Mouse (Mus musculus): ENCODE results near the gene Ttc39b.
A peak's percentile ranks its signal among the peaks of the same experiment; 100 is the strongest.

Ttc39b gene

GRCm38 (mm10) chr4:83228073-83228472, 96.0 kb downstream of the Ttc39b start:
- peak; percentile 73 for DNase-seq

GRCm38 (mm10) chr4:83225633-83226360, 98.3 kb downstream of the Ttc39b start:
- peak; percentile 43 for DNase-seq

GRCm38 (mm10) chr4:83224242-83224641, 99.8 kb downstream of the Ttc39b start:
- peak; percentile 6 for DNase-seq

- peak; percentile 30 for DNase-seq
Measured at GRCm38 (mm10) chr4:83223197-83223596, 100.9 kb downstream of the Ttc39b start.

DNA sequence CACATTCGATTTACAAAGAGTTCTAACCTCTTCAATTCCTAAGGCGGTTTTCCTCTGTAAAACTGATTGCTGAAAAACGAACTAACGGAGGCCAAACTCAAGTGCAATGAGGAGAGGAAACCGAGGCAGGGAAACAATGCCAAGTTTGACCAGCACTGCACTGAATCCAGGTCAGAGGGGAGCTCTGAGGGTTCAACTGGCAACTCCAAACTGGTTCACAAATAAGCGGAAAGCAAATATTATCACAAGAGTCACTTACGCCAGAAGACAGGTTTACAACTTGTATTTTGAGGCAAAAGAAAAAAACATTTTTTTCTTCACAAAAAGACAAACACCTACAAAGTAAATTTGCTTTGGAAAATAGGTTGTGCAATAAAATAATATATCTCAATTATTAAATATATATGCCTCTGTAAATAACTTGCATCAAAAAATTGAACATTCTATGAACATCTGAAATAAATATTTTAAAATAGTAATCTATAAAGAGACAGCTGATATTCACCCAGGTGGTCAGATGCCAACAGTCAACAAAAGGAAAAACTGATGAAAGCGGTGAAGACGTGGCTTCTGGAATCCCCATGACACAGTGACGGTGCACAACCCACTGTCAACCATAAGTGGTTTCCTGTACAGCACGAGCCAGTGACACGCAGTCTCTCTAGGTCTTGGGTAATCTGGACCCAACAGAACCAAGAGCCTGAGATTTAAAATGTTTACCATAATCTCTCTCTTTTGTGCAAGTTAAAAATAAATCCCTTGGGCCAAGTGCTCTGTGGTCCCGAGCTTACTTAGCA, 103.1 kb downstream of the Ttc39b start:
- DNase-seq, result peak; percentile 19

GRCm38 (mm10) chr4:83219253-83219652, 104.8 kb downstream of the Ttc39b start:
- no peak for DNase-seq

DNA sequence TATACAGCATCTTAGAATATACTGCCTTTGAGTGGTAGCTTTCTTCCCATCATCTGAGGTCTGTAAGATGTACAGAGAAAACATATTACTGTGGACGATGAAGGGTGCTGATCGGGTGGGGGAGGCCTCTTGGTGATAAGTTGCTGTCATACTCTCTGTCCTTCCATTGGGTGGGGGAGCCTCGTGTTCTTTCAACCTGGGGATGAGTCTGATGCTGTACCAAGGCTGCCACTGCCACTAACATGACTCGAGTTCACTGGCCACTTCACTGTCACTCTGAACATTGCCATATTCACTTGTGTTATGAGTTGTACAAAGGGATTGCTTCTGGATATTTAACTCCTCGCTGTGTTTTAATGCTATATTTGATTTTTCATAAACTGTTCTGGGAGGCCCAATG, 106.9 kb downstream of the Ttc39b start:
- peak; percentile 43 for DNase-seq

DNA sequence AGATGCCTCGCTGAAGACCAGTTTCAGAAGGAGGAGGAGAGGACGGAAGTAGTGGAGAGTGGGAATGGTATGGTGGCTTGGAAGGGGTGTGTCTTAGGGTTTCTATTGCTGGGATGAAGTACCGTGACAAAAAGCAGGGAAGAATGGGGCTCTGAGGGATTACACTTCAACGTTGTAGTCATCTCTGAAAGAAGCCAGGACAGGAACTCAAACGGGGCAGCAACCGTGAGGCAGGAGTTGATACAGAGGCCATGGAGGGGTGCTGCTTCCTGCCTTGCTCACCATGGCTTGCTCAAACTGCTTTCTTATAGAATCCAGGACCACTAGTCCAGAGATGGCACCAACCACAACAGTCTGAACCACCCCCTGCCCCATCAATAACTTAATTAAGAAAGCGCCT, 107.7 kb downstream of the Ttc39b start:
- DNase-seq, result peak; percentile 63

GRCm38 (mm10) chr4:83215776-83216175, 108.3 kb downstream of the Ttc39b start:
- peak; percentile 63 for DNase-seq

DNA sequence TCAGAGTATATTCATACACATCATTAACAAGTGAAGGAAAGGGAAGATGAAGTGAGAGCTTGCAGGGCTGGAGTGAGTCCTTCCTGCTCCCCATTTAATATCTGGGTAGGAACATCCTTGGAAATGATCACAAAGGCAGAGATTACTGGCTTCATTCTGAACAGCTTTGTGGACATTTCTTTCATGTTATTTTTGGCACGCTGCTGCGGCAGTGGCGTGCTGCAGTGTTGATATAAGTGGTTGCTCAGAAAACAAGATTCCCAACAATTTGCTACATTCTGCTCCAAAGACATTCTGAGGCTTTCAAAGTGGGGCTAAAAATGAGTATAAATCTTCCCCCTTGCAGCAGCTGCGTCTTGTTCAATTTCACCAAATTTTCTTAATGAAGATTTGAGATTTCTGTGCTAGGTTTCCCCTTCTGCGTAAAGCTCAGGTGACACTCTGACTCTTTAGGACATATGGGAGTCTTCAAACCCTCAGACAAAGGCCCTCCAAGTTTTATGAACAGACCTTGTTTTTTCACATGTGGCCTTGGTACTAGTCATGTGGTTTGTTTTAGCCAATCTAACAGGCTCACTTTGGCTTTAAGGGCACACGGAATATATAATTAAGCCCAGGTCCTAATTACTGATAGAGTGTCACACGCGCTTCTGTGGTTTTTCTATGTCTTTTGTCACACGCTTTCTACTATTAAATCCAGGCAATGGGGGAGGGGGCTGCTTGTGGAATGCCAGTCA, 109.1 kb downstream of the Ttc39b start:
- DNase-seq, result peak; percentile 87

DNA sequence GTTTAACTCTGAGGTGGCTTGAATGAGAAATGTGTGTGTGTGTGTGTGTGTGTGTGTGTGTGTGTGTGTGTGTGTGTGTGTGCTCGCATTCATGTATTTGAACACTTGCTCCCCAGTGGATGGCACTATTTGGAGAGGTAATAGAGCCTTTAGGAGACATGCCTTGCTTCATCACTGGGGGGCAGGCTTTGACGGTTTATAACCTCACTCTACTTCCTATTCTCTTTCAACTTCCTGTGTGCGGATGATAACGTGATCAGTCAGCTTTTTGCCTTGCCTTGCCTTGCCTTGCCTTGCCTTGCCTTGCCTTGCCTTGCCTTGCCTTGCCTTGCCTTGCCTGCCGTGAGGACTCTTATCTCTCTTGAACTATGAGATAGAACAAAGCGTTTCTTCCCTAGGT, 110.3 kb downstream of the Ttc39b start:
- no peak for DNase-seq

GRCm38 (mm10) chr4:83211709-83212108, 112.3 kb downstream of the Ttc39b start:
- no peak for DNase-seq

DNA sequence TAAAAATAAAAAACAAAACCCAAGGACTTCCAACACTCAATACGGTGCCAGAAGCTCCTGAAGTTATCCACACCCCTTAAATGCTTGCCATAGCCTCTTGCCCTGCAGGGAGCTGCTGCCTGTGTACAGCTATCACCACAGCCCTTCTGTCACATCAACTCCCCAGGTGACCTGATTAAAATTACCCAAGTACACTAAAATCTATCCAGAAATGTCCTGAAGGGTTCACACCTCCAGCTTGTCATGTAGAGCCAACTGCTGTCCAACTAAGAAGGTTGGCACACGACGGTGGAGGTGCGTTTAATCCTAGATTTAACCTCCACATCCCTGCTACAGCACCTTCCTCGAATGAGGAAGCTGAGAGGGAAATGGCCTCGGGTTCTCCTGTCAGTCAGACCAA, 113.6 kb downstream of the Ttc39b start:
- no peak for DNase-seq

DNA sequence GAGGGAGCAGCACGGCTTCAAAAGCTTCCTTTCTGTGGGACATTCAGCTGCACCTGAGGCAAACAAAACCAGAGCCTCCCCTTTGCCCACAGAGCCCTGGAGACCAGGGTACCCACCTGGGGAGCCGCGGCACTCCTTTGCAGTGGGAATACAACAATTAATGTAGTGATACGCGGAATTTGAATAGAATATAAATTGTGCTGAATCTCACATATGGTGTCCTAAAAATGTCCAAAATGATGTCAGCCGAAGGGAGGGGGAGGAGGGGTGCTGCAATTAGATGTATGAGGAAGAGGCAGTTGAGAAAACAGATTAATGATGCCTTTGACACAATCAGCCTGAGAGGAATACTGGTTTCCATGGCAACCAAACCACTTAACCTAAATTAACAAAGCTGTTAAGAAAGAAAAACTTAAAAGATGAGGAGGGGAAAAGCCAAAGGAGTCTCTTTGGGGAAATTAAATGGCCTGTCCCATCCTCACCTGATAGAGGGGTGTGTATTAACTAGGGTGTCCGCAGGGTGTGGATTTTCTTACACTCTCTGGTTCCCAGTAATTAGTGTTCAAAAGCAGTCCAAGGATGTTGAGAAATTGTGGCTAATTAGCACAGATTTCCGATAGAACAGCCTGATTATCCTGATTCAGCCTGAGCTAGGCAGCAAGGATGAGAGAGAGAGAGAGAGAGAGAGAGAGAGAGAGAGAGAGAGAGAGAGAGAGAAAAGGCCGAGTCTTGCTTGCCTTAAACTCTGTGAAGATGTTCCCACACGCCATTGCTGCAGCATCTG, 117.1 kb downstream of the Ttc39b start:
- no peak for DNase-seq

DNA sequence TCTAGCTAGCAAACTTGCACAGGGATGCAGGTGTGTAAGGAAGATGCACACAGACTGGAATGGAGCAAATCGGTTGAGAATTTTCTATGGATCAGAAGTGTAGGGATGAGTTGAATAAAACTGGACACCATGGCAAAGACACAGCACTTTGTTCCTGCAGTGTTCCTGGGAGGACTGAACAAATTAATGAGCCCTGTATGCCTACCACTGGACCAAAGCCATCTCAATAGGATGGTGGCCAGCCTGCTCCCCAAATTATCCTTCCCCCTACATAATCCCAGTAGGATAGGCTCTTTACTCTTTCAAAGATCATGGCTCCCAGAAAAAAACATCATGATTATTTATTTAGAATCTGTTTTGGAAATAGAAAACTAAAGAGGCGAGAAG, 117.6 kb downstream of the Ttc39b start:
- peak; percentile 10 for DNase-seq

DNA sequence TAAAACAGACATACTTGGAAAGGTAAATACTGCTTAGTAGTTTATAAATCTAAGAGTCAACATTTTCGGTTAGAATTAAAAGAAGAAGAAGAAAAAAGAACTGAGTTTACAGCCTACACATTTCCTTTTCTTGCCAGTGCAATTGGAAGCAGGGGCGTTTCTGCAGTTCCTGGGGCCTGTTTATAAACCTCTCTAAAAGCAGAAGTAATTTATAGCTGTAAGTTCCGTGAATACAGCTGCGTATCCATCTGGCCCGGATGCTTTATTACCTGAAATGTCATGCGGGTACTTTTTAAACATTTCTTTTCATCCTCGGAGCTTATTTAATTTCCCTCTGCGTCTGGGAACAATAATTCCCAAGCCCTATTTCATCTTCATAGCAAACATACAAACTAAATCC, 124.7 kb downstream of the Ttc39b start:
- no peak for DNase-seq

GRCm38 (mm10) chr4:83198123-83198522, 125.9 kb downstream of the Ttc39b start:
- DNase-seq, result no peak

DNA sequence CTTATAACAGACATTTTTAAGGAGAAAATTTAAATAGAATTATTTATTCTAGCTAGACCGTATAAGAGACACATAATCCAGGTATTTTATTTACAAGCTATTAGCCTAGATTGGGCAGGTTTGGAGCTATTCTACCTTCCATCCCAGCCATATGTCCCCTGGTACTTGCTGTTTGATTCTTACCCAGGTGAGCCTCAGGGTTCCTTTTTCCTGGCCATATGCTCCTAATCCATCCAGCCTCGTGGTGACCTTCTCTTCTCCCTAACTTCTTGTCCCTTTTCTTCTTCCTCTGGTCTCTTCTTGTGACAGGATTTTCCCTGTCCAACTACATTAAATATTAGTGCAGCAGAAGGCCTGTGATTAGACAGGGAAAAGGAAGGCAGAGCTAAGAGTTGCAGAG, 134.3 kb downstream of the Ttc39b start:
- DNase-seq, result no peak

DNA sequence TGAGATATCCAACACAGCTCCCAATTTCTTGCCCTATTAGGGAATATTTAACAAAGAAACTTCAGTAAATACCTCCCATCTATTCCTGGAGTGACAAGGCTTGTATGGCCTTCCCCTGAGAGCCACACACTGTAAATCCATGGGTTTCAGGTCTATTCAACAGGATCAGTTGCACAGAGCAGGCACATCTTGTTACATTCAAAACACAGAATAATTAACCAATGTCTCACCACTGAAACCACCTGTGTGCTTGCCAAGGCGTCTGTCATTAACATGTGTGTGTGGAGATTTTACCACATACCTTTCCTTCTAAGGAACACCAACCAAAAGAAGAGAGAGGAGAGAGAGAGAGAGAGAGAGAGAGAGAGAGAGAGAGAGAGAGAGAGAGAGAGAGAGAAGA, 136.7 kb downstream of the Ttc39b start:
- DNase-seq, result peak; percentile 33

DNA sequence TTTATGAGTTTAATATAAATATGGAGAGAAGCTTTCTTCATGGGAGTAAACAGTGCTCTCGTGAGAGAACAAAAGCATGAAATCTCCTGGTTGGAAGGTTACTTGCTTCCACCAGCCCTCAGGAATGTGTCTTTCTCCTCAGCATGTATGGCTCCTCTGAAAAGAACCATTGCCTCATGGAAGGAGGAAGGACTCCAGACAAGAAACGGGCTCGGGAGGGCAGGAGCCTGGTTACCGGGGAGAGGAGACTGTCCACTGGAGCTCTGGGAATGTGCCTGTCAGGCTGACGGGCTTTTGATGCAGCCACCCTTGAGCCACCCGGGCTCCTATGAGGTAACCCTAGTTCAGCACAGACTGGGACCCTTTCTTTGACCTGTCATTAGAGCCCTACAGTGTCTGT, 137.6 kb downstream of the Ttc39b start:
- DNase-seq, result peak; percentile 54

- peak; percentile 89 for DNase-seq
Measured at GRCm38 (mm10) chr4:83183288-83183930, 140.6 kb downstream of the Ttc39b start.

Measured in heart, adult 11 months (tissue).